Mouse (Mus musculus) MEL (cell line): ENCODE measurements at regions not wholly inside any gene's neighbourhood (a gene's known extent, or its start where the extent isn't known, plus 50 kb on each side); places are given as distances from the start of the nearest gene placed in this dataset.

Experiments used
- DNase-seq: peaks from one replicate; pipeline ENCODE4 v3.0.0; 2011; ENCODE audit warnings: low read depth, low spot score
- H3K27ac ChIP-seq: 2 replicates; pipeline ENCODE4 v1.5.1; 2012; ENCODE audit warnings: low read depth, mild to moderate bottlenecking, control low read depth, low read length, moderate library complexity; ENCODE audit not compliant: control insufficient read depth
- H3K27me3 ChIP-seq, 2 experiments: fragments of 150-350 bp in 1 of 2; sonication (generic) in 1 of 2; 2 replicates each; pipeline ENCODE4 v1.6.1; 2012; ENCODE audit warnings: low read length in 2 of 2, mild to moderate bottlenecking in 2 of 2, improper control_type of control experiment in 1 of 2, moderate library complexity in 1 of 2; ENCODE audit not compliant: insufficient read depth in 2 of 2, control insufficient read depth in 1 of 2
- H3K36me3 ChIP-seq, 2 experiments: 2 replicates each; pipeline ENCODE4 v1.6.1; 2012 to 2014; ENCODE audit warnings: low read length in 2 of 2, improper control_type of control experiment in 1 of 2, inconsistent platforms in 1 of 2, mild to moderate bottlenecking in 1 of 2; ENCODE audit not compliant: insufficient read depth in 2 of 2, control insufficient read depth in 1 of 2
- H3K4me1 ChIP-seq, 2 experiments: fragments of 150-350 bp in 1 of 2; sonication (generic) in 1 of 2; 2 replicates each; pipeline ENCODE4 v1.6.1; 2012; ENCODE audit warnings: low read length in 2 of 2, improper control_type of control experiment in 1 of 2, mild to moderate bottlenecking in 1 of 2; ENCODE audit not compliant: insufficient read depth in 2 of 2, control insufficient read depth in 1 of 2
- H3K4me3 ChIP-seq, 2 experiments: fragments of 150-350 bp in 1 of 2; sonication (generic) in 1 of 2; 2 replicates each; pipeline ENCODE4 v1.5.1; 2012; ENCODE audit warnings: low read depth in 2 of 2, low read length in 2 of 2, mild to moderate bottlenecking in 2 of 2, moderate library complexity in 2 of 2, control low read depth in 1 of 2, improper control_type of control experiment in 1 of 2; ENCODE audit not compliant: control insufficient read depth in 1 of 2, insufficient read depth in 1 of 2
- H3K79me2 ChIP-seq: 2 replicates; pipeline ENCODE4 v1.6.1; 2012; ENCODE audit warnings: mild to moderate bottlenecking, low read length, moderate library complexity; ENCODE audit not compliant: control insufficient read depth, poor library complexity, insufficient read depth
- H3K9ac ChIP-seq: 2 replicates; pipeline ENCODE4 v1.6.1; 2012; ENCODE audit warnings: low read depth, mild to moderate bottlenecking, control low read depth, low read length, moderate library complexity; ENCODE audit not compliant: control insufficient read depth, poor library complexity, severe bottlenecking
- H3K9me3 ChIP-seq: fragments of 150-350 bp; sonication (generic); replicated peaks from 2 replicates; pipeline ENCODE4 v1.6.1; 2012; ENCODE audit warnings: mild to moderate bottlenecking, low read length, improper control_type of control experiment, moderate library complexity; ENCODE audit not compliant: insufficient read depth
- CHD1 ChIP-seq: IDR thresholded peaks from 2 replicates; pipeline ENCODE4 v1.6.1; 2012; ENCODE audit warnings: low read depth, mild to moderate bottlenecking, inconsistent platforms, low read length, improper control_type of control experiment
- CTCF ChIP-seq, 3 experiments: IDR thresholded peaks in 2 of 3; conservative IDR thresholded peaks in 1 of 3; 2 replicates each; pipeline ENCODE4 v1.5.1; 2011 to 2012; ENCODE audit warnings: low read length in 3 of 3, low read depth in 2 of 3, mild to moderate bottlenecking in 2 of 3, improper control_type of control experiment in 1 of 3, inconsistent platforms in 1 of 3, mixed read lengths in 1 of 3, moderate library complexity in 1 of 3; ENCODE audit not compliant: control insufficient read depth in 1 of 3, insufficient read depth in 1 of 3, poor library complexity in 1 of 3, severe bottlenecking in 1 of 3
- ELF1 ChIP-seq: IDR thresholded peaks from 2 replicates; pipeline ENCODE4 v1.6.1; 2014; ENCODE audit warnings: low read depth, mild to moderate bottlenecking, inconsistent platforms, low read length, improper control_type of control experiment, moderate library complexity
- EP300 ChIP-seq, 2 experiments: IDR thresholded peaks; 2 replicates each; pipeline ENCODE4 v1.6.1; 2011; ENCODE audit warnings: improper control_type of control experiment in 2 of 2, low read length in 2 of 2, low read depth in 1 of 2, mild to moderate bottlenecking in 1 of 2
- ETS1 ChIP-seq: IDR thresholded peaks from 2 replicates; pipeline ENCODE4 v1.6.1; 2012; ENCODE audit warnings: low read depth, mild to moderate bottlenecking, inconsistent platforms, low read length, improper control_type of control experiment, moderate library complexity
- GABPA ChIP-seq: IDR thresholded peaks from 2 replicates; pipeline ENCODE4 v1.6.1; 2012; ENCODE audit warnings: low read depth, mild to moderate bottlenecking, inconsistent platforms, low read length, improper control_type of control experiment, moderate library complexity
- GATA1 ChIP-seq: IDR thresholded peaks from 2 replicates; pipeline ENCODE4 v1.6.1; 2011; ENCODE audit warnings: low read depth, low read length, improper control_type of control experiment
- JUND ChIP-seq: IDR thresholded peaks from 2 replicates; pipeline ENCODE4 v1.6.1; 2011; ENCODE audit warnings: low read depth, mild to moderate bottlenecking, improper control_type of control experiment, low read length
- KAT2A ChIP-seq: conservative IDR thresholded peaks from 2 replicates; pipeline ENCODE4 v1.6.1; 2012; ENCODE audit warnings: low read depth, low read length, improper control_type of control experiment, inconsistent platforms
- MAX ChIP-seq: IDR thresholded peaks from 2 replicates; pipeline ENCODE4 v1.6.1; 2011; ENCODE audit warnings: low read length, improper control_type of control experiment
- MAZ ChIP-seq: IDR thresholded peaks from 2 replicates; pipeline ENCODE4 v1.6.1; 2012; ENCODE audit warnings: low read depth, mild to moderate bottlenecking, inconsistent platforms, low read length, improper control_type of control experiment
- MYB ChIP-seq: IDR thresholded peaks from 2 replicates; pipeline ENCODE4 v1.6.1; 2011; ENCODE audit warnings: mild to moderate bottlenecking, low read depth, low read length, improper control_type of control experiment
- MYC ChIP-seq: IDR thresholded peaks from 2 replicates; pipeline ENCODE4 v1.6.1; 2011; ENCODE audit warnings: low read depth, mild to moderate bottlenecking, low read length, improper control_type of control experiment, moderate library complexity
- NELFE ChIP-seq: IDR thresholded peaks from 2 replicates; pipeline ENCODE4 v1.6.1; 2011; ENCODE audit warnings: low read depth, low read length, improper control_type of control experiment
- POLR2AphosphoS2 ChIP-seq: IDR thresholded peaks from 2 replicates; pipeline ENCODE4 v1.6.1; 2011; ENCODE audit warnings: low read length, improper control_type of control experiment
- POLR2AphosphoS5 ChIP-seq: IDR thresholded peaks from 2 replicates; pipeline ENCODE4 v1.6.1; 2012; ENCODE audit warnings: low read depth, borderline replicate concordance, mild to moderate bottlenecking, inconsistent platforms, low read length, moderate library complexity, mixed read lengths
- RAD21 ChIP-seq: IDR thresholded peaks from 2 replicates; pipeline ENCODE4 v1.6.1; 2011; ENCODE audit warnings: mild to moderate bottlenecking, low read depth, low read length, improper control_type of control experiment
- RCOR1 ChIP-seq: IDR thresholded peaks from 2 replicates; pipeline ENCODE4 v1.6.1; 2012; ENCODE audit warnings: low read depth, mild to moderate bottlenecking, inconsistent platforms, low read length, improper control_type of control experiment
- SIN3A ChIP-seq: IDR thresholded peaks from 2 replicates; pipeline ENCODE4 v1.6.1; 2012; ENCODE audit warnings: low read length, improper control_type of control experiment, inconsistent platforms
- SMC3 ChIP-seq: IDR thresholded peaks from 2 replicates; pipeline ENCODE4 v1.6.1; 2011; ENCODE audit warnings: low read depth, low read length, improper control_type of control experiment
- TAL1 ChIP-seq: IDR thresholded peaks from 2 replicates; pipeline ENCODE4 v1.6.1; 2012; ENCODE audit warnings: mild to moderate bottlenecking, inconsistent platforms, low read length, moderate library complexity, mixed read lengths
- TBP ChIP-seq: IDR thresholded peaks from 2 replicates; pipeline ENCODE4 v1.8.0; 2011; ENCODE audit warnings: low read depth, low read length, improper control_type of control experiment
- TCF12 ChIP-seq: IDR thresholded peaks from 2 replicates; pipeline ENCODE4 v1.6.1; 2014; ENCODE audit warnings: low read depth, mild to moderate bottlenecking, inconsistent platforms, low read length, improper control_type of control experiment, moderate library complexity
- UBTF ChIP-seq: IDR thresholded peaks from 2 replicates; pipeline ENCODE4 v1.6.1; 2012; ENCODE audit warnings: low read depth, mild to moderate bottlenecking, inconsistent platforms, low read length, improper control_type of control experiment, moderate library complexity, borderline replicate concordance; ENCODE audit not compliant: insufficient read depth
- USF1 ChIP-seq: IDR thresholded peaks from 2 replicates; pipeline ENCODE4 v1.6.1; 2014; ENCODE audit warnings: low read depth, mild to moderate bottlenecking, inconsistent platforms, low read length, improper control_type of control experiment, moderate library complexity
- ZKSCAN1 ChIP-seq: IDR thresholded peaks from 2 replicates; pipeline ENCODE4 v1.6.1; 2012; ENCODE audit warnings: low read depth, mild to moderate bottlenecking, inconsistent platforms, low read length, improper control_type of control experiment, moderate library complexity

DNA sequence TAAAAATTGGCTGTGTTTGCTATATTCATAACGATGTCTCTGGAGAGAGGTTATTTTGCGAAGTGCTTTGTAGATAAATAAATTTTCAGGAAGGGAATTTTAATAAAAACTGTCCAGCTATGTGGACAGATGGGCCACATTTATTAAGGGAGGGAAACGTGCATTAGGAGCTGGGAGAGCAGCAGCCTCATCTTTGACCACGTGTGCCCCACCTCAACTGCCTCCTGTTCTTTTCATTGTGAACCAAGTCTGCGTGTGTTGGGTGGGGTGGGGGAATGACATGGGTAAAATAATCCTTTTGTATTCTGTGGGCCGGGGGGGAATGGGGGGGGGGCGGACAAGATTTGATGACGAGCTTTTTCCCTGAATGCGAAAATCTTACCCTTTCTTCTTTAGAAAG is 152.6 kb downstream of the Otol1 start:
- DNase-seq: no peak
- no peak for TF ChIP-seq GABPA
- TF ChIP-seq TCF12: no peak
- TF ChIP-seq JUND: no peak
- no peak for TF ChIP-seq POLR2AphosphoS5
- no peak for TF ChIP-seq GATA1
- no peak for TF ChIP-seq KAT2A
- no peak for TF ChIP-seq MYC
- TF ChIP-seq SMC3: no peak
- no peak for TF ChIP-seq RCOR1
- TF ChIP-seq USF1: no peak
- no peak for TF ChIP-seq CTCF (IDR thresholded peaks at IDR 0.05 in 2 of 3, conservative IDR thresholded peaks at IDR 0.05 in 1 of 3; ENCODE audit: control insufficient read depth in 1 of 3, insufficient read depth in 1 of 3, low read depth in 2 of 3, low read length in 3 of 3, poor library complexity in 1 of 3, severe bottlenecking in 1 of 3)
- no peak for TF ChIP-seq TBP
- TF ChIP-seq ZKSCAN1: no peak
- TF ChIP-seq MYB: no peak
- no peak for TF ChIP-seq POLR2AphosphoS2
- TF ChIP-seq UBTF: no peak
- TF ChIP-seq RAD21: no peak
- TF ChIP-seq TAL1: no peak
- no peak for TF ChIP-seq MAX

DNA sequence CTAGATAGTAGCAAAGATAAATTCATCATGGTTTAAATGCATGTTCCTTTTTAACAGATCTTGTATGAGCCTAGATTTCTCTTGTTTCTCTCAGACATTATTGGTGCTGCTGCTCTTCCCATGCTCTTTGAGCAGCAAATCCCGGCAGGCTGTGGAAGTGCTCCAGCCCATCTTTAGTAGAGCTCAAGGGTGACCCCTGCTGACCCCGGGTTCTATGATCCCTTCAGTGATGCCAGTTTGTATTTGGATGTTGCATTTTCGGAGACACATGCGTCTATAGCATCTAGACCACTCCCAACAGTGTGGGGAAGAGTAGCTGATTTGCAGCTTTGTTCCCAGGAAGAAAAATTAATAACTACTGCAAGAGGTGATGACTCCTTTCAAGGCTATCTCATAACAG is 164.3 kb downstream of the Otol1 start:
- Histone ChIP-seq H3K36me3 (no peaks in the 10 kb centered on the region), H3K27me3 (no peaks in the 10 kb centered on the region), H3K9me3 (no peaks in the 10 kb centered on the region)
- no peak for TF ChIP-seq SMC3
- TF ChIP-seq ETS1: no peak
- no peak for TF ChIP-seq TBP
- TF ChIP-seq USF1: no peak
- no peak for TF ChIP-seq CHD1
- TF ChIP-seq EP300 (IDR thresholded peaks at IDR 0.05; ENCODE audit: low read depth in 1 of 2, low read length in 2 of 2): no peak
- no peak for TF ChIP-seq POLR2AphosphoS2
- TF ChIP-seq SIN3A: no peak
- TF ChIP-seq RAD21: no peak
- no peak for TF ChIP-seq ELF1
- TF ChIP-seq UBTF: no peak
- TF ChIP-seq GATA1: no peak
- no peak for TF ChIP-seq NELFE
- no peak for TF ChIP-seq MAZ
- TF ChIP-seq, all 39 proteins: peak for 0
- DNase-seq: no peak
- H3K4me3 ChIP-seq: no peak overlapping the region
- no peak overlapping the region for H3K9ac ChIP-seq
- H3K79me2 ChIP-seq: no peaks in the 10 kb centered on the region
- no peaks in the 10 kb centered on the region for H3K4me1 ChIP-seq
- H3K27ac ChIP-seq: no peak overlapping the region

More for the DNA sequence above, 152.6 kb downstream of the Otol1 start:
- no peaks in the 10 kb centered on the region for H3K36me3 ChIP-seq
- H3K79me2 ChIP-seq: no peaks in the 10 kb centered on the region
- H3K9me3 ChIP-seq: no peaks in the 10 kb centered on the region
- no peaks in the 10 kb centered on the region for H3K4me1 ChIP-seq
- H3K4me3 ChIP-seq: no peak overlapping the region
- H3K27ac ChIP-seq: no peak overlapping the region
- H3K9ac ChIP-seq: no peak overlapping the region
- no peaks in the 10 kb centered on the region for H3K27me3 ChIP-seq
